Mouse (Mus musculus) ES-Bruce4 (cell line): ENCODE results near the gene Pmpca.

Experiments
- CTCF ChIP-seq: IDR thresholded peaks from one replicate; pipeline ENCODE4 v1.8.1; 2011; ENCODE audit warnings: low read depth, low read length
- POLR2A ChIP-seq: IDR thresholded peaks from one replicate; pipeline ENCODE4 v1.8.1; 2011; ENCODE audit warnings: low read length; ENCODE audit not compliant: insufficient read depth

DNA sequence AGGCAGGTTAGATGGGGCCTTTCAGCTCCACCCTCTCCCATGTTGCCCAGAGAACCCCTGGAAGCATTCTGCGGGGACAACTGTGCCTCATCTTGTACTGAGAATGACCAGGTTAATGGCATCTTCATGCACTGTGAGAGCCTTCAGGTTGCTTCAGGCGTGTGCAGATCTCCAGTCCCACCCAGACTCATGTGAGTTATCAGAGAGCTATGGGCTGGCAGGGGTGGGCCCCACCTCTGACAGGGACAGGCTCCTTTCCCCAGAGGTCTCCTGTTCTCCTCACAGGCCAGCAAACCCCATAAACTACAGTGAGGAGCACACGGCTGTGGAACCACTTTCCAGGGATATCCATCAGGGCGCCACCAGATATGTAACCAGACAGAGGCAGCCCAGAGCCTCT is 11.9 kb downstream of the Pmpca start:
- TF ChIP-seq POLR2A = no peak
- TF ChIP-seq CTCF = no peak
